Mouse (Mus musculus) embryonic facial prominence, embryonic 15.5 days (tissue): Measurements from ENCODE around the gene Emp2. TPM values are rescaled to one million over a fixed set of nuclear protein-coding genes. Genes with fewer than 3 reads are reported as not detected.

Experiments
- microRNA-seq: library from miRNA; unstranded; fragments of <30 nt; microRNA quantifications from one replicate; pipeline ENCODE4, GENCODE M21; 2016; ENCODE audit warnings: borderline number of aligned reads
- polyA plus RNA-seq: library from polyadenylated mRNA; unstranded; fragments of >200 nt; fragmentation: Nextera tagmentation; extraction: Ambion mirVana; gene quantifications from 2 replicates; pipeline ENCODE4 v1.2.1, GENCODE M21; 2015

Emp2 gene
- polyA plus RNA-seq, 1 experiment from 2014 or later, result 79.5 TPM

Small RNA genes within 50 kb of the gene (microRNA-seq; reads per million reads assigned to microRNA genes)
- gene Gm22932, result not detected

Other genes with a start within 250 kb of the Emp2 start
- 7.7 and 9.9 TPM in 2 replicates for gene Rpl39l, start 143.7 kb downstream of the Emp2 start, polyA plus RNA-seq
- 1.1 and 1.3 TPM in 2 replicates for gene Atf7ip2, start 121.3 kb downstream of the Emp2 start, polyA plus RNA-seq
- 2.6 and 2.9 TPM in 2 replicates for gene Tekt5, start 81.5 kb upstream of the Emp2 start, polyA plus RNA-seq
- gene Nubp1, start 98.0 kb upstream of the Emp2 start, polyA plus RNA-seq, result 47.1 and 54.7 TPM in 2 replicates
- 13.8 and 17.5 TPM in 2 replicates for gene Tvp23a, start 133.4 kb upstream of the Emp2 start, polyA plus RNA-seq
- 0.37 and 0.45 TPM in 2 replicates for gene Ciita, start 166.1 kb upstream of the Emp2 start, polyA plus RNA-seq
- gene Dexi, start 229.1 kb upstream of the Emp2 start, polyA plus RNA-seq, result 26.5 and 26.7 TPM in 2 replicates
- gene Clec16a, start 231.4 kb upstream of the Emp2 start, polyA plus RNA-seq, result 39.6 and 42.8 TPM in 2 replicates